Mouse (Mus musculus): ENCODE results near the gene Cerk. TPM values are rescaled to one million over a fixed set of nuclear protein-coding genes. Genes with fewer than 3 reads are reported as not detected.

Cerk gene
- total and polyA plus RNA-seq, 3 experiments, result 2.5 to 10.3 (median 4.4) TPM

DNA sequence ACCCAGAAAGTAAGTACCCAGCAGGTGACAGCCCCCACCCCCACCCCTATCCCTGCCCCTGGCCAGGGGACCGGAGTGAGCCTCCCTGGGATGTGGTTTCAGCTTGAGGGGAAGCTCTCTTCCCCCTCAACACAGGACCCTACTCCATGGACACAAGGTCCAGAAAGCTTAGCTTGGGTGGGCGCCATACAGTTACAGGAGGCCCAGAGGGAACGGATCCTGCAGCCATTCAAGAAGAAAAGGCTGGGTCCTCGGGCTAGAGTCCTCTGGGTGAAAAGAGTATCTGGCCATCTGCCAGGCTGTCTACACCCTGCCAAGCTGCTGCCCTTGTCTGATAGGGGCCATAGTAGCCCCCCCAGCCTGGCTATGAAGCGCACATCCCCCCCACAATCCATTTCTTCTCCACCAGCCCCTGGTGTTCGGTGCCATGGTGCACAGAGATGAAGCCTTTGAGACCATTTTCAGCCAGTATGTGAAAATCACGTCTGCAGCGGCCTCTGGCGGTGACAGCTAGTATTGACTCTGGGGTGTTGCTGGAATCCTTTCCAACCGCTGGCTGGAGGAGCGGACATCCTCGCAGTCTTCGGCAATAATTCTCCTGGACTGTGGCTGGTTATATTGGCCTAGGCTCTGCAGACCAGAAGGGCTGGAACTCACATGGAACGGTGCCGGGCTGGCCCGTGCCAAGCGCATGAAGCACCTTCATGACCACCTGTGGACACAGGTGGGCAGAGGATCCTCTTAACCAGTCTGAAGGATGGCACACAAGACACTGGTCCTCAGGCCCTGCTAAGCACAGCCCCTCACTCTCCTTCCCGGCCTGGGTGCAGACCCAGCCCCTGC, 50.8 kb downstream of the Cerk start (continued):
- TF ChIP-seq MAFK (IDR thresholded peaks at IDR 0.05; ENCODE audit: insufficient replicate concordance, low read length), result no peak
- no peak for TF ChIP-seq PAX5 (IDR thresholded peaks at IDR 0.05; ENCODE audit: low read length)
- TF ChIP-seq TBP (conservative IDR thresholded peaks at IDR 0.05; ENCODE audit: low read depth, low read length), result no peak
- TF ChIP-seq NELFE (IDR thresholded peaks at IDR 0.05; ENCODE audit: low read depth, low read length), result no peak; the same call in 1 of the 2 replicates
- TF ChIP-seq ELF1 (IDR thresholded peaks at IDR 0.05; ENCODE audit: low read depth, low read length), result no peak

DNA sequence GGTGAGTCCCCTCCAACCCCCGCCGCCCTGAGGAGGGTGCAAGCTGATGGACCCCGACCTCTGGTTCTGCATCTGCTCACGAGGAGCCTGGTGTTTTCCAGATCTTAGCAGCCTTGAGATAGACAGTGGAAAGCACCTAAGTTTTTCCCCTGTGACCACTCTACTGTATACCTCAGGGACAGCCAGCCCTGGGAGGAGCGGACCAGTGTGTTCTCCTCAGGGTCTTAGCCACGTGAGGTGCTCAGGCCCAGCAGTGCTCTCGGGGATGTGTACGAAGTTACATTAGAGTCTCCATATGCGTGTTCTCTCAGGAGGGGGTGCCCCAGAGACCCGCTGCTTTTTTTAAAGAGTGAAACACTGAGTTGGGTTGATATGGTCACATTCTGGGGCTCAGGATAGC, 55.3 kb downstream of the Cerk start:
- peak; percentile 48 for DNase-seq (ENCODE audit: extremely low read depth)
- Histone ChIP-seq H3K27ac (ENCODE audit: insufficient read depth, low read depth) (no peak overlapping the region), H3K9ac (ENCODE audit: insufficient read depth, low read depth) (no peak overlapping the region), H3K4me2 (ENCODE audit: insufficient read depth, low read depth, poor library complexity, severe bottlenecking) (peak overlapping the region; percentile 12; the same call in 1 of the 2 replicates), H3K4me1 (ENCODE audit: control insufficient read depth in 1 of 2, insufficient read depth in 2 of 2) (peaks cover 26 to 56% of the 10 kb centered on the region in 2 experiments), H3K27me3 (replicated peaks) (peaks cover 19% of the 10 kb centered on the region), H3K36me3 (replicated peaks in 1 of 2; ENCODE audit: control insufficient read depth in 1 of 2, insufficient read depth in 1 of 2, low read length in 1 of 2) (no peaks in the 10 kb centered on the region), H3K9me3 (replicated peaks; ENCODE audit: low read length) (no peaks in the 10 kb centered on the region), H3K79me2 (replicated peaks; ENCODE audit: control insufficient read depth, extremely low read depth, insufficient read depth, poor library complexity, severe bottlenecking) (no peaks in the 10 kb centered on the region), H3K4me3 (replicated peaks in 1 of 3; ENCODE audit: low read depth in 2 of 3, low read length in 2 of 3, poor library complexity in 1 of 3) (no peak overlapping the region)
- dilution Hi-C loops (cut with MboI; ENCODE audit: extremely low pct_ligation_motif_present, extremely low pct_unique_long_range_greater_than_20kb, low sequenced_read_pairs) (no loop called here), in situ Hi-C loops (cut with MboI; ENCODE audit: low pct_ligation_motif_present, low pct_unique_long_range_greater_than_20kb, low sequenced_read_pairs) (loop anchor here (5.0 kb wide), 1 partner anchor 218 kb away; no protein-coding TSS in a partner anchor)
- TF ChIP-seq JUN (IDR thresholded peaks at IDR 0.05; ENCODE audit: insufficient read depth, low read depth, low read length), result no peak
- TF ChIP-seq USF2 (conservative IDR thresholded peaks at IDR 0.05; ENCODE audit: low read depth, low read length), result no peak
- TF ChIP-seq MAX (IDR thresholded peaks at IDR 0.05; ENCODE audit: low read length), result peak; percentile 19; the same call in 1 of the 2 replicates
- TF ChIP-seq IRF4 (IDR thresholded peaks at IDR 0.05; ENCODE audit: low read depth, low read length), result peak; percentile 45; the same call in 1 of the 2 replicates
- no peak for TF ChIP-seq PAX5 (IDR thresholded peaks at IDR 0.05; ENCODE audit: low read length)
- TF ChIP-seq TCF12 (IDR thresholded peaks at IDR 0.05; ENCODE audit: low read depth, low read length), result no peak; the same call in 1 of the 2 replicates
- peak; percentile 93 for TF ChIP-seq BHLHE40 (IDR thresholded peaks at IDR 0.05; ENCODE audit: low read depth, low read length)
- no peak; the same call in 1 of the 2 replicates for TF ChIP-seq NRF1 (IDR thresholded peaks at IDR 0.05; ENCODE audit: low read depth, low read length)
- TF ChIP-seq ETS1 (conservative IDR thresholded peaks at IDR 0.05; ENCODE audit: low read depth, low read length), result peak; percentile 65

DNA sequence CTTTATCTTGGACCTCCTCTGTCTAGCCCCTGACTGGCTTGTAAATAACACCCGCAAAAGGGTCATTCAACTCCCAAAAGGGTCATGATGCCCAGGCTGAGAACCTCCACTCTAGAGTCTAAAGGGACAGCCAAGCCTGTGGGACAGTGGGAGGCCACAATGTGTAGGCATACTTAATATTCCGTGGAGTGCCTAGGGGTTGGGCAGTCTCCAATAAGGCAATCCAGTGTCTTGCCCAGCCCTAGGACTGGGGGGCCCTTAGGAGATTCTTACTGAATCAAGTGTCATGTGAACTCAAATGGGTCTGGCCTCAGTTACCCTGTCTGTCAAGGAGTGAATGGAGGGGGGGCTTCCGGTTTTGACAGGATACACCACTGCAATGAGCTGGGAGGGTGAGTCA, 56.9 kb downstream of the Cerk start:
- in situ Hi-C loops (cut with MboI; ENCODE audit: low pct_ligation_motif_present, low pct_unique_long_range_greater_than_20kb, low sequenced_read_pairs), result no loop called here
- Histone ChIP-seq H3K79me2 (replicated peaks; ENCODE audit: control insufficient read depth, extremely low read depth, insufficient read depth, poor library complexity, severe bottlenecking) (no peaks in the 10 kb centered on the region), H3K36me3 (replicated peaks in 1 of 2; ENCODE audit: control insufficient read depth in 1 of 2, insufficient read depth in 1 of 2, low read length in 1 of 2) (no peaks in the 10 kb centered on the region), H3K27me3 (replicated peaks) (peaks cover 18% of the 10 kb centered on the region), H3K4me1 (ENCODE audit: control insufficient read depth in 1 of 2, insufficient read depth in 2 of 2) (peaks cover 26 to 53% of the 10 kb centered on the region in 2 experiments), H3K4me2 (ENCODE audit: insufficient read depth, low read depth, poor library complexity, severe bottlenecking) (no peak overlapping the region), H3K9ac (ENCODE audit: insufficient read depth, low read depth) (no peak overlapping the region), H3K27ac (ENCODE audit: insufficient read depth, low read depth) (no peak overlapping the region), H3K4me3 (replicated peaks in 1 of 3; ENCODE audit: low read depth in 2 of 3, low read length in 2 of 3, poor library complexity in 1 of 3) (no peak overlapping the region), H3K9me3 (replicated peaks; ENCODE audit: low read length) (no peaks in the 10 kb centered on the region)
- no peak for DNase-seq (ENCODE audit: extremely low read depth)
- dilution Hi-C loops (cut with MboI; ENCODE audit: extremely low pct_ligation_motif_present, extremely low pct_unique_long_range_greater_than_20kb, low sequenced_read_pairs), result no loop called here
- TF ChIP-seq JUN (IDR thresholded peaks at IDR 0.05; ENCODE audit: insufficient read depth, low read depth, low read length) (no peak), ETS1 (conservative IDR thresholded peaks at IDR 0.05; ENCODE audit: low read depth, low read length) (no peak), USF2 (conservative IDR thresholded peaks at IDR 0.05; ENCODE audit: low read depth, low read length) (no peak), EP300 (IDR thresholded peaks at IDR 0.05; ENCODE audit: low read length) (no peak), ZMIZ1 (IDR thresholded peaks at IDR 0.05; ENCODE audit: low read depth, low read length) (no peak), PAX5 (IDR thresholded peaks at IDR 0.05; ENCODE audit: low read length) (no peak), IRF4 (IDR thresholded peaks at IDR 0.05; ENCODE audit: low read depth, low read length) (no peak), CHD2 (IDR thresholded peaks at IDR 0.05; ENCODE audit: low read length) (no peak), MEF2A (IDR thresholded peaks at IDR 0.05; ENCODE audit: borderline replicate concordance, low read depth, low read length) (no peak)

Measured in CH12.LX (cell line).